Mouse (Mus musculus): Measurements from ENCODE around the gene Gal3st2.

- TF ChIP-seq CTCF (IDR thresholded peaks at IDR 0.05; ENCODE audit: low read depth, low read length) (no peak), POLR2A (IDR thresholded peaks at IDR 0.05; ENCODE audit: extremely low read depth, insufficient read depth, low read length) (no peak)
These were observed 34.6 kb upstream of the Gal3st2 start for GRCm38 (mm10) chr1:93826540-93826835.

Data from liver, adult 2 months (tissue).